Mouse (Mus musculus): ENCODE results near the gene Coro1a.
"Not testable (repeated sequence)": the region's sequence is repeated elsewhere in the genome, so short reads cannot be mapped to it uniquely, and the experiment has no call there.

Coro1a gene

GRCm38 (mm10) chr7:126707442-126708174, at the start of gene Coro1a:
Coro1a (minus strand) TSS chr7:126707787.
- DNase-seq (ENCODE audit: low spot score) = no peak

GRCm38 (mm10) chr7:126754866-126755265, 47.3 kb upstream of the Coro1a start:
- DNase-seq (ENCODE audit: low spot score) = no peak

GRCm38 (mm10) chr7:126749582-126750343, 42.2 kb upstream of the Coro1a start:
- DNase-seq (ENCODE audit: low spot score) = no peak

- no peak for DNase-seq (ENCODE audit: low spot score)
Observed at GRCm38 (mm10) chr7:126748824-126749223, 41.2 kb upstream of the Coro1a start.

GRCm38 (mm10) chr7:126746798-126747197, 39.2 kb upstream of the Coro1a start:
- DNase-seq (ENCODE audit: low spot score) = no peak

GRCm38 (mm10) chr7:126746066-126746465, 38.5 kb upstream of the Coro1a start:
- DNase-seq (ENCODE audit: low spot score) = no peak

- DNase-seq (ENCODE audit: low spot score) = no peak
Observed at GRCm38 (mm10) chr7:126741964-126742482, 34.4 kb upstream of the Coro1a start.

- no peak for DNase-seq (ENCODE audit: low spot score)
Observed at GRCm38 (mm10) chr7:126741452-126741851, 33.9 kb upstream of the Coro1a start.

- DNase-seq (ENCODE audit: low spot score) = no peak
Observed at GRCm38 (mm10) chr7:126740977-126741376, 33.4 kb upstream of the Coro1a start.

- DNase-seq (ENCODE audit: low spot score) = no peak
Observed at GRCm38 (mm10) chr7:126740132-126740735, 32.6 kb upstream of the Coro1a start.

- DNase-seq (ENCODE audit: low spot score) = no peak
Observed at GRCm38 (mm10) chr7:126739551-126739950, 32.0 kb upstream of the Coro1a start.

- DNase-seq (ENCODE audit: low spot score) = no peak
Observed at GRCm38 (mm10) chr7:126736122-126736521, 28.5 kb upstream of the Coro1a start.

GRCm38 (mm10) chr7:126730256-126730789, 22.7 kb upstream of the Coro1a start:
- not testable (repeated sequence) for DNase-seq (ENCODE audit: low spot score)

- no peak for DNase-seq (ENCODE audit: low spot score)
Observed at GRCm38 (mm10) chr7:126725667-126726066, 18.1 kb upstream of the Coro1a start.

GRCm38 (mm10) chr7:126725077-126725476, 17.5 kb upstream of the Coro1a start:
- DNase-seq (ENCODE audit: low spot score) = no peak

- DNase-seq (ENCODE audit: low spot score) = no peak
Observed at GRCm38 (mm10) chr7:126721635-126722034, 14.0 kb upstream of the Coro1a start.

GRCm38 (mm10) chr7:126718787-126719337, 11.3 kb upstream of the Coro1a start:
- DNase-seq (ENCODE audit: low spot score) = no peak

- no peak for DNase-seq (ENCODE audit: low spot score)
Observed at GRCm38 (mm10) chr7:126717566-126717965, 10.0 kb upstream of the Coro1a start.

- DNase-seq (ENCODE audit: low spot score) = no peak
Observed at GRCm38 (mm10) chr7:126715679-126716078, 8.1 kb upstream of the Coro1a start.

- DNase-seq (ENCODE audit: low spot score) = no peak
Observed at GRCm38 (mm10) chr7:126711910-126712309, 4.3 kb upstream of the Coro1a start.

- no peak for DNase-seq (ENCODE audit: low spot score)
Observed at GRCm38 (mm10) chr7:126710266-126710665, 2.7 kb upstream of the Coro1a start.
